Mouse (Mus musculus) MEL-GATA-1-ER (cell line): ENCODE data around the gene Fbxw22.
"Not testable (repeated sequence)": the region's sequence is repeated elsewhere in the genome, so short reads cannot be mapped to it uniquely, and the experiment has no call there.

Source experiments
- DNase-seq: peaks from one replicate; pipeline ENCODE4 v3.0.0-alpha.2; 2012; ENCODE audit warnings: low read depth; ENCODE audit errors: extremely low read depth

Gene Fbxw22

GRCm38 (mm10) chr9:109404196-109404595 lies at the start of gene Fbxw22:
Gene Fbxw22 (minus strand): TSS chr9:109404296.
- not testable (repeated sequence) for DNase-seq

- DNase-seq, result no peak
Observed at GRCm38 (mm10) chr9:109449040-109449439, 44.9 kb upstream of the Fbxw22 start, which contains the start of gene Fbxw16. Gene Fbxw16 (minus strand): TSS chr9:109449140.

- no peak for DNase-seq
Observed at GRCm38 (mm10) chr9:109432956-109433355, 28.9 kb upstream of the Fbxw22 start.

GRCm38 (mm10) chr9:109339559-109339958 lies 64.5 kb downstream of the Fbxw22 start, which contains the start of gene Fbxw28:
Gene Fbxw28 (minus strand): TSS chr9:109339659.
- not testable (repeated sequence) for DNase-seq
